Mouse (Mus musculus) kidney, adult 2 months (tissue): Measurements from ENCODE around the gene Mbnl2.

Source experiments
- CTCF ChIP-seq: fragments of 200-500 bp; conservative IDR thresholded peaks from 2 replicates; pipeline ENCODE4 v1.5.1; 2011; ENCODE audit warnings: low read depth, mild to moderate bottlenecking, control low read depth, low read length, moderate library complexity, mixed read lengths; ENCODE audit not compliant: insufficient read depth, insufficient read length
- POLR2A ChIP-seq: fragments of 200-500 bp; IDR thresholded peaks from one replicate; pipeline ENCODE4 v1.6.1; 2011; ENCODE audit warnings: low read depth, low read length, control low read depth

GRCm38 (mm10) chr14:120416886-120417285 lies 141.4 kb downstream of the Mbnl2 start:
- no peak for TF ChIP-seq CTCF
- TF ChIP-seq POLR2A = no peak
